Mouse (Mus musculus) spleen, adult 18-20 months (tissue): ENCODE measurements around the gene Tmem199.
A peak's percentile ranks its signal among the peaks of the same experiment; 100 is the strongest.

Experiments
- DNase-seq, 2 experiments: peaks; one replicate each; pipeline ENCODE4 v3.0.0; 2022; ENCODE audit warnings: mixed read lengths in 2 of 2

The Tmem199 gene

GRCm38 (mm10) chr11:78471326-78472103 is 40.5 kb downstream of the Tmem199 start:
- DNase-seq, result no peak

GRCm38 (mm10) chr11:78467932-78468331 is 44.0 kb downstream of the Tmem199 start:
- no peak for DNase-seq

- no peak for DNase-seq
These were observed 44.5 kb downstream of the Tmem199 start for GRCm38 (mm10) chr11:78467515-78467914.

- DNase-seq, result no peak
These were observed 45.6 kb downstream of the Tmem199 start for GRCm38 (mm10) chr11:78466242-78466912.

DNA sequence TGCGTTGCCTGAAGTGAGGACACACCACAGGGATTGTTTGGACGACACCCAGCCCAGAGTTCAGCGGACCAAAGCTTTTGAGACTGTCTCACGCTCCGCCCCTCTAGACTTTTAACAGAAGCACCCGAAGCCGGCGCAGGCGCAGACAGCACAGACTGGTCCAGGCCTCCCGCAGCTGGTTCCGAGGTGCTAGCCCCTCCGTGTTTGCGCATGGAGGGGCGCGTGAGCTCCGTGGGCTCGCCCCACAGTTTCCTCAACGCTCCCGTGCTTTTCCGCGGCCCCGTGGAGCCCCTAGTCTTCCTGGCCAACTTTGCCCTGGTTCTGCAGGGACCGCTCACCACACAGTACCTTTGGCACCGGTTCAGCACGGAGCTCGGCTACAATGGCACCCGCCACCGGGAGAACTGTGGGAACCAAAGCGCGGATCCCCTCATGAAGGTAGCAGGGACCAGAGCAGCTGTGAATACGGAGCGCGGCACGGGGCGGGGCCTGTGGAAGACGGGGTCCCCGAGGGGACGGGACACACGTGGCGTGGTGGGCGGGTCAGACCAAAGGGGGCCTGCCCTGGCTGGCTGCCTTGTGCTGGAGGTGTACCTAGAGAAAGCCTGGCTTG is 46.3 kb downstream of the Tmem199 start, which contains the start of gene Slc46a1:
Slc46a1 (plus strand) TSS at position 130 of the 613 bp plus-strand sequence.
- DNase-seq, result peak; percentile 64 to 73

DNA sequence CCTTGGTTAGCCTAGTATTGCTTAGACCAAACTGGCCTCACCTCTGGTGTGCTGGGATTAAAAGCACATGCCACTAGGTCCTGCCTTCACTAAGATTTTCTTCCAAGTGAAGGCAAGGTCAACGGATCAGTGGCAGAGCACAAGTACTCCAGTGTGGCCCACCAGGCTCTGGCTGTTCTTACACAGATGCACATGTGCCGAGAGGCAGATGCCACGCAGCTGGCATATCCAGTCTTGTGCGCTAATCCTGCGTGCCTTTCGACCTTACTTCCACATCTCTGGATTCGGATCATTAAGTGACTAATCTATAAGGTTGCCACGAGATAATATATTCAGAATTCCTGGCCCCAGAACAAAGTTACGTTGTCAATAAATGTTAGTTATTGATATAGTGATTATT is 46.9 kb downstream of the Tmem199 start:
- DNase-seq, result no peak

- DNase-seq, result no peak
These were observed 48.5 kb downstream of the Tmem199 start for GRCm38 (mm10) chr11:78463286-78464036.

GRCm38 (mm10) chr11:78462669-78463068 is 49.3 kb downstream of the Tmem199 start:
- no peak for DNase-seq

DNA sequence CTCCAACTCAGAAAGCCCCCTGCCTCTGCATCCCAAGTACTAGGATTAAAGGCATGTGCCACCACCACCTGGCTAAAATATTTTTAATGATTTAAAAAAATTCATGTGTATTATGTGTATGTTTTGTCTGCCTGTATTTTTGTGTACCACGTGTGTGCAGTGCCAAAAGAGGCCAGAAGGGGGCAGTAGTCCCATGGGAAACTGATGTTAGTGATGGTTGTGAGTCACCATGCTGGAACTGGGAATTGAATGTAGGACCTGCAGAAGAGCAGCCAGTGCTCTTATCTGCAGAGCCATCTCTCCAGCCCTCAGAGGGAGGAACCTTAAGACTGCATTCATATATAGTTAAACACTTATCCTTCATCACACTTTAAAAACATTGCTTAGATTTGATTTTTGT is 50.1 kb downstream of the Tmem199 start:
- no peak for DNase-seq

- DNase-seq, result no peak
These were observed 53.2 kb downstream of the Tmem199 start for GRCm38 (mm10) chr11:78458740-78459139.
